Mouse (Mus musculus) kidney, postnatal 10 days (tissue): ENCODE measurements around the gene 5830473C10Rik.
"Not testable (repeated sequence)": the region's sequence is repeated elsewhere in the genome, so short reads cannot be mapped to it uniquely, and the experiment has no call there.

Experiments
- DNase-seq: peaks from one replicate; pipeline ENCODE4 v3.0.0; 2021; ENCODE audit warnings: mixed read lengths

5830473C10Rik gene

GRCm38 (mm10) chr5:90596155-90596554, 35.2 kb downstream of the 5830473C10Rik start:
- no peak for DNase-seq

- peak; percentile 74 for DNase-seq
Measured at GRCm38 (mm10) chr5:90601469-90601868, 40.6 kb downstream of the 5830473C10Rik start.

- peak; percentile 68 for DNase-seq
Measured at GRCm38 (mm10) chr5:90603407-90603923, 42.6 kb downstream of the 5830473C10Rik start.

GRCm38 (mm10) chr5:90608906-90609305, 48.0 kb downstream of the 5830473C10Rik start:
- peak; percentile 50 for DNase-seq

- DNase-seq: no peak
Measured at GRCm38 (mm10) chr5:90611388-90611787, 50.5 kb downstream of the 5830473C10Rik start.

- no peak for DNase-seq
Measured at GRCm38 (mm10) chr5:90611996-90612611, 51.2 kb downstream of the 5830473C10Rik start.

- not testable (repeated sequence) for DNase-seq
Measured at GRCm38 (mm10) chr5:90612751-90613150, 51.8 kb downstream of the 5830473C10Rik start.

GRCm38 (mm10) chr5:90617859-90618258, 57.0 kb downstream of the 5830473C10Rik start:
- no peak for DNase-seq

- DNase-seq: no peak
Measured at GRCm38 (mm10) chr5:90621316-90621715, 60.4 kb downstream of the 5830473C10Rik start.

- no peak for DNase-seq
Measured at GRCm38 (mm10) chr5:90621726-90622125, 60.8 kb downstream of the 5830473C10Rik start.

GRCm38 (mm10) chr5:90623209-90623608, 62.3 kb downstream of the 5830473C10Rik start:
- peak; percentile 20 for DNase-seq

- peak; percentile 48 for DNase-seq
Measured at GRCm38 (mm10) chr5:90624708-90625425, 64.0 kb downstream of the 5830473C10Rik start.

GRCm38 (mm10) chr5:90627423-90627822, 66.5 kb downstream of the 5830473C10Rik start:
- no peak for DNase-seq

GRCm38 (mm10) chr5:90628011-90628410, 67.1 kb downstream of the 5830473C10Rik start:
- DNase-seq: no peak

GRCm38 (mm10) chr5:90628530-90628929, 67.6 kb downstream of the 5830473C10Rik start:
- DNase-seq: no peak

- no peak for DNase-seq
Measured at GRCm38 (mm10) chr5:90634885-90635284, 74.0 kb downstream of the 5830473C10Rik start.

- DNase-seq: peak; percentile 88
Measured at GRCm38 (mm10) chr5:90640286-90641217, 79.6 kb downstream of the 5830473C10Rik start, which contains the start of gene Rassf6. Gene Rassf6, minus strand, starts transcription at chr5:90640657.

- DNase-seq: no peak
Measured at GRCm38 (mm10) chr5:90641218-90641610, 80.3 kb downstream of the 5830473C10Rik start.

GRCm38 (mm10) chr5:90645579-90645978, 84.7 kb downstream of the 5830473C10Rik start:
- no peak for DNase-seq

GRCm38 (mm10) chr5:90646398-90646797, 85.5 kb downstream of the 5830473C10Rik start:
- no peak for DNase-seq
